Comparison of ENCODE assay signal across 7 mouse cellular contexts in the genomic region with DNA sequence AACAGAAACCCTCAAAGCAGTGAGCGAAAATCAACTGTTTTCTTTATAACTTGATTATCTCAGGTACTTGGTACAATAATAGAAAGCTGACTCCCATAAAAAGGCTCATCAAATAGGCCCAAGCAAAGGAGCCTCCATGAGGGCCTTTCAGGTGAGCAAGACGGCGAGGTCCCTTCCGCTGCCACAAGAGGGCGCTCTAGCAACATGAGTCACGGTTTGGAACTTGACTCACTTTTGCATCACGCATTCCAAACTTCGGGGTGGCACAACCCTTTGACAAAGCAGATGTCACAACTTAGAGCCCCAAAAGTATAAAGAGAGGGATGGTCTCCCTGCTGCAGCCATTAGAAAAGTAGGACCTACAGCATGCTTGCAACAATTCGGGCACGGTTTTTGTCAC. TPM values are rescaled to one million over a fixed set of nuclear protein-coding genes. Genes with fewer than 3 reads are reported as not detected.
DNase-seq lines count a peak whose midpoint lies in the region; TF ChIP-seq lines count a peak whose summit lies in the region.

No protein-coding gene starts in this region.

- H3K9me3 ChIP-seq in ES-E14 (ENCODE audit: control insufficient read depth, insufficient read depth, low read depth, low read length), result no peaks in the 10 kb centered on the region
- no peaks in the 10 kb centered on the region for H3K9me3 ChIP-seq in heart, embryonic 10.5 days

- H3K27ac ChIP-seq in ES-E14 (ENCODE audit: insufficient read depth, low read depth, low read length, poor library complexity, severe bottlenecking), result no peak overlapping the region
- no peak overlapping the region for H3K27ac ChIP-seq in heart, embryonic 10.5 days

- 0 out of 4 replicates have a peak overlapping the region, but pooled peaks of 1 of the 2 experiments have one; percentile 11 for H3K4me3 ChIP-seq in ES-E14 (ENCODE audit: insufficient read depth in 1 of 2, low read depth in 1 of 2, low read length in 2 of 2, poor library complexity in 1 of 2, severe bottlenecking in 1 of 2)
- H3K4me3 ChIP-seq in heart, embryonic 10.5 days, result no peak overlapping the region

- H3K4me1 ChIP-seq in ES-E14 (ENCODE audit: control insufficient read depth in 2 of 2, insufficient read depth in 2 of 2, low read length in 2 of 2, poor library complexity in 1 of 2), result no peaks in the 10 kb centered on the region
- H3K4me1 ChIP-seq in heart, embryonic 10.5 days, result no peaks in the 10 kb centered on the region

- peak; percentile 79 for DNase-seq in ES-E14 (ENCODE audit: low read depth, low spot score)
- peak; percentile 88 to 91 for DNase-seq in adrenal gland, adult 18-20 months (ENCODE audit: low spot score in 2 of 2)
- DNase-seq in embryo, embryonic 10.5 days (ENCODE audit: low spot score), result peak; percentile 92
- peak; percentile 88 for DNase-seq in heart, embryonic 10.5 days (ENCODE audit: low spot score)
- peak; percentile 86 to 87 for DNase-seq in layer of hippocampus, postnatal 10 days (ENCODE audit: low spot score in 2 of 2)
- DNase-seq in lung, postnatal 14 days, result peak; percentile 91
- peak; percentile 55 to 83 for DNase-seq in spleen, adult 18-20 months

- in situ Hi-C loops in ES-E14 (cut with MboI; ENCODE audit: low sequenced_read_pairs in 2 of 2, unreplicated experiment in 2 of 2), result loop anchor here in 1 of 2 experiments (10.0 kb wide), 1 partner anchor 324 kb away; no protein-coding TSS in a partner anchor

- WGBS in heart, embryonic 10.5 days, result 19% methylated on average over 10 of the region's 10 CpGs

- H3K36me3 ChIP-seq in ES-E14 (ENCODE audit: control insufficient read depth, insufficient read depth, low read length, poor library complexity, severe bottlenecking), result no peaks in the 10 kb centered on the region
- no peaks in the 10 kb centered on the region for H3K36me3 ChIP-seq in heart, embryonic 10.5 days

- H3K9ac ChIP-seq in ES-E14 (ENCODE audit: insufficient read depth, low read depth, low read length, poor library complexity, severe bottlenecking), result no peak overlapping the region

- H3K27me3 ChIP-seq in heart, embryonic 10.5 days (ENCODE audit: insufficient read depth, poor library complexity, severe bottlenecking), result no peaks in the 10 kb centered on the region

TF ChIP-seq in ES-E14, 5 proteins besides CTCF, POLR2A, EP300 and RAD21:
- TF ChIP-seq HCFC1 (IDR thresholded peaks at IDR 0.05; ENCODE audit: borderline replicate concordance, insufficient read depth, low read length), result no peak
- peak; percentile 39; the same call in 1 of the 2 replicates for TF ChIP-seq MAFK (IDR thresholded peaks at IDR 0.05; ENCODE audit: insufficient read depth, low read depth, low read length)
- TF ChIP-seq ZC3H11A (IDR thresholded peaks at IDR 0.05; ENCODE audit: borderline replicate concordance, low read depth, low read length), result 0 out of 2 replicates have a peak, but pooled peaks have one; percentile 15

RNA-seq across cellular contexts. Expression of gene Specc1, which starts 5.9 kb away (rescaled TPM):
- 15.3 and 19.9 TPM in 2 replicates for total RNA-seq in ES-E14 (2012; rRNA removed)
- 1 to 10 TPM; 4.4 to 6.3 TPM for total RNA-seq in adrenal gland, adult 18-20 months (2021)
- 9.2 and 10.5 TPM in 2 replicates for polyA plus RNA-seq in heart, embryonic 10.5 days (2016; fragmentation: Nextera tagmentation; extraction: Ambion mirVana)
- total RNA-seq in layer of hippocampus, postnatal 10 days (2021), result 10 to 100 TPM; 38.6 to 39.0 TPM

RNA-seq across cellular contexts. Expression of gene Akap10, which starts 20.6 kb away (rescaled TPM):
- total RNA-seq in ES-E14 (2012; rRNA removed), result 23.5 and 24.2 TPM in 2 replicates
- 10 to 100 TPM; 25.3 to 26.0 TPM for total RNA-seq in adrenal gland, adult 18-20 months (2021)
- polyA plus RNA-seq in heart, embryonic 10.5 days (2016; fragmentation: Nextera tagmentation; extraction: Ambion mirVana), result 17.3 and 17.9 TPM in 2 replicates
- 10 to 100 TPM; 26.4 to 31.2 TPM for total RNA-seq in layer of hippocampus, postnatal 10 days (2021)
